Mouse (Mus musculus) liver, embryonic 14.5 days (tissue): ENCODE results near the gene Gm4131.

Experiments
- CTCF ChIP-seq: IDR thresholded peaks from 2 replicates; pipeline ENCODE4 v1.5.1; 2016; ENCODE audit warnings: antibody characterized with exemption, low read depth, control low read depth
- EP300 ChIP-seq: IDR thresholded peaks from 2 replicates; pipeline ENCODE4 v1.6.1; 2016; ENCODE audit warnings: antibody characterized with exemption, low read depth

- TF ChIP-seq CTCF = no peak
- TF ChIP-seq EP300 = no peak
These were observed 98.5 kb downstream of the Gm4131 start for GRCm38 (mm10) chr14:62468119-62468752.
